Mouse (Mus musculus) liver, embryonic 14.5 days (tissue): ENCODE measurements around the gene Scin.

Source experiments
- CTCF ChIP-seq: IDR thresholded peaks from 2 replicates; pipeline ENCODE4 v1.5.1; 2016; ENCODE audit warnings: antibody characterized with exemption, low read depth, control low read depth
- EP300 ChIP-seq: IDR thresholded peaks from 2 replicates; pipeline ENCODE4 v1.6.1; 2016; ENCODE audit warnings: antibody characterized with exemption, low read depth

DNA sequence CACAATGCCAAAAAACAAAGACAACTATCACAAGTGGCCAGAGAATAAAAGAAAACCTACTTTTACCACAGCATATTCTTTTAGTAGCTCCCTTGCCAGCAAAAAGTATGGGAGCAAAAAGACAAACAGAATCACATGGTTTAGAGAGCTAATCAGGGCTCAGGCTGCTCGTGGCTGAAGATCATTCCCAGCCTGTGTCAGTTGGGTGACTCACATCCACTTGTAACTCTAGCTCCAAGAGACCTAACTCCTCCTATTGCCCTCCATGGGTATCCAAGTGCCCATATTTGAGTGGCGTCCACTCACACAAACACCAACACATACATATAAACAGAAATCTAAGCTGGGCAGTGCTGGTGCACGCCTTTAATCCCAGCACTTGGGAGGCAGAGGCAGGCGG is 104.8 kb downstream of the Scin start:
- TF ChIP-seq CTCF (no peak), EP300 (no peak)
